ENCODE assay signal across 10 mouse cellular contexts in the genomic region with DNA sequence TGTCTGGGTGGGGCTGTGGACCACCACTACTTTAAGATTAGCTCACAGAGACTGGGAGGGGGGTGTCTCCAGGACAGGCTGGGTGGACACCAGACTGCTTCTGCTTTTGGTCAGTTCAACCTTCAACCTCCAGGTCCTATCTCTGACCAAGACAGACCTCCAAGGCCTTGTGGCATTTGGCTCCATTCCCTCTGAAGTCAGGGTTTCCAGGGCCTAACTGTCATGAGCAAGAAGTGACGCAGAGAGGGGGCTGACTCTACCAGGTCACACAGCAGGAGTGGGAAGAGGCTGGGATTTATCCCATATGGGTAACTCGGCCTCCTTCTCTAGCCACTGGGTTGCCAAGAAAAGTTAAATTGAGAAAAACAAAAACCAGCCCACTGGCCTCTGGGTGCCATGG. TPM values are rescaled to one million over a fixed set of nuclear protein-coding genes. Genes with fewer than 3 reads are reported as not detected.
DNase-seq lines count a peak whose midpoint lies in the region; ATAC-seq and TF ChIP-seq lines count a peak whose summit lies in the region.
"Had no signal": no experiment of that assay in that cellular context is flagged by ENCODE, and none has a peak within 500 bp of the region (broad histone marks: within the 10 kb centered on the region; RNA-seq: fewer than 3 reads in every experiment).

No protein-coding gene starts in this region.

- H3K4me3 ChIP-seq in heart, embryonic 15.5 days: no peak overlapping the region
- H3K4me3 ChIP-seq in bone marrow macrophage, adult 2 months (ENCODE audit: insufficient read depth, low read length): peak overlapping the region; percentile 94; the same call in 1 of the 2 replicates
- H3K4me3 ChIP-seq in hindbrain, postnatal 0 days (ENCODE audit: low read length): 0 out of 2 replicates have a peak overlapping the region, but pooled peaks have one; percentile 71
- H3K4me3 ChIP-seq in midbrain, embryonic 15.5 days: no peak overlapping the region

- no peaks in the 10 kb centered on the region for H3K9me3 ChIP-seq in heart, embryonic 15.5 days (replicated peaks)
- H3K9me3 ChIP-seq in hindbrain, postnatal 0 days (ENCODE audit: low read length): no peaks in the 10 kb centered on the region
- no peaks in the 10 kb centered on the region for H3K9me3 ChIP-seq in midbrain, embryonic 15.5 days

- DNase-seq in heart, adult 11 months: no peak
- DNase-seq in hindbrain, postnatal 0 days (ENCODE audit: low spot score): no peak
- DNase-seq in urinary bladder, postnatal 14 days (ENCODE audit: low spot score): no peak
- no peak for DNase-seq in MN1 (ENCODE audit: low spot score)
- no peak for DNase-seq in lung, postnatal 36 days

- no peaks in the 10 kb centered on the region for H3K27me3 ChIP-seq in heart, embryonic 15.5 days
- H3K27me3 ChIP-seq in hindbrain, postnatal 0 days (ENCODE audit: insufficient read depth, low read length): no peaks in the 10 kb centered on the region
- H3K27me3 ChIP-seq in midbrain, embryonic 15.5 days (replicated peaks): no peaks in the 10 kb centered on the region

- no peak for ATAC-seq in heart, embryonic 15.5 days (replicated peaks; ENCODE audit: insufficient number of reproducible peaks, insufficient read depth, low FRiP score, low read depth)
- ATAC-seq in hindbrain, postnatal 0 days: no peak
- ATAC-seq in midbrain, embryonic 15.5 days (replicated peaks): no peak

- peaks cover 27% of the 10 kb centered on the region for H3K4me1 ChIP-seq in heart, embryonic 15.5 days (replicated peaks)
- peaks cover 38% of the 10 kb centered on the region for H3K4me1 ChIP-seq in bone marrow macrophage, adult 2 months (ENCODE audit: control insufficient read depth, insufficient read depth, low read length)
- peaks cover 10% of the 10 kb centered on the region; the same call in 1 of the 2 replicates for H3K4me1 ChIP-seq in hindbrain, postnatal 0 days (ENCODE audit: insufficient read depth, low read length)
- peaks cover 25% of the 10 kb centered on the region for H3K4me1 ChIP-seq in midbrain, embryonic 15.5 days

- no peak for TF ChIP-seq CTCF in bone marrow macrophage, adult 2 months (IDR thresholded peaks at IDR 0.05; ENCODE audit: low read depth, low read length)
- TF ChIP-seq CTCF in hindbrain, postnatal 0 days (IDR thresholded peaks at IDR 0.05; ENCODE audit: low read depth): no peak

- H3K27ac ChIP-seq in heart, embryonic 15.5 days: no peak overlapping the region
- H3K27ac ChIP-seq in bone marrow macrophage, adult 2 months (ENCODE audit: insufficient read depth, low read depth, low read length): no peak overlapping the region
- H3K27ac ChIP-seq in hindbrain, postnatal 0 days: peak overlapping the region; percentile 77; the same call in 1 of the 2 replicates
- peak overlapping the region; percentile 77 for H3K27ac ChIP-seq in midbrain, embryonic 15.5 days

- peaks cover 29% of the 10 kb centered on the region for H3K36me3 ChIP-seq in heart, embryonic 15.5 days
- peaks cover 16% of the 10 kb centered on the region for H3K36me3 ChIP-seq in hindbrain, postnatal 0 days (ENCODE audit: insufficient read depth, low read length)
- H3K36me3 ChIP-seq in midbrain, embryonic 15.5 days (replicated peaks): no peaks in the 10 kb centered on the region

- H3K4me2 ChIP-seq in heart, embryonic 15.5 days: peak overlapping the region; percentile 96
- peak overlapping the region; percentile 81 for H3K4me2 ChIP-seq in hindbrain, postnatal 0 days (ENCODE audit: low read depth, low read length)
- peak overlapping the region; percentile 94 for H3K4me2 ChIP-seq in midbrain, embryonic 15.5 days

- peak overlapping the region; percentile 23 for H3K9ac ChIP-seq in heart, embryonic 15.5 days
- H3K9ac ChIP-seq in hindbrain, postnatal 0 days (replicated peaks; ENCODE audit: low read length): no peak overlapping the region
- H3K9ac ChIP-seq in midbrain, embryonic 15.5 days: no peak overlapping the region

- WGBS in heart, embryonic 15.5 days: 87% methylated on average over 2 of the region's 2 CpGs
- WGBS in hindbrain, postnatal 0 days: 25% methylated on average over 2 of the region's 2 CpGs
- WGBS in midbrain, embryonic 15.5 days: 70% methylated on average over 2 of the region's 2 CpGs

- TF ChIP-seq POLR2A in bone marrow macrophage, adult 2 months (IDR thresholded peaks at IDR 0.05; ENCODE audit: borderline replicate concordance, low read depth, low read length): no peak

RNA-seq across cellular contexts. Expression of a gene that starts 2.4 kb away (rescaled TPM):
- polyA plus RNA-seq in heart, embryonic 15.5 days (2015; fragmentation: Nextera tagmentation; extraction: Ambion mirVana): 32.2 and 36.3 TPM in 2 replicates
- polyA plus RNA-seq in bone marrow macrophage, adult 2 months (2012; ENCODE audit: insufficient read depth, insufficient read length, missing spikeins): 33.0 and 35.2 TPM in 2 replicates
- total RNA-seq in hindbrain, postnatal 0 days (2014; rRNA removed): 65.7 and 68.4 TPM in 2 replicates
- 44.2 and 56.5 TPM in 2 replicates for polyA plus RNA-seq in hindbrain, postnatal 0 days (2015; fragmentation: Nextera tagmentation; extraction: Ambion mirVana)
- polyA plus RNA-seq in midbrain, embryonic 15.5 days (2015; fragmentation: Nextera tagmentation; extraction: Ambion mirVana): 70.1 and 74.5 TPM in 2 replicates

RNA-seq across cellular contexts. Expression of a gene that starts 15.3 kb away (rescaled TPM):
- 256 and 281 TPM in 2 replicates for polyA plus RNA-seq in heart, embryonic 15.5 days (2015; fragmentation: Nextera tagmentation; extraction: Ambion mirVana)
- 62.3 and 65.9 TPM in 2 replicates for polyA plus RNA-seq in bone marrow macrophage, adult 2 months (2012; ENCODE audit: insufficient read depth, insufficient read length, missing spikeins)
- 301 and 453 TPM in 2 replicates for total RNA-seq in hindbrain, postnatal 0 days (2014; rRNA removed)
- 188 and 190 TPM in 2 replicates for polyA plus RNA-seq in hindbrain, postnatal 0 days (2015; fragmentation: Nextera tagmentation; extraction: Ambion mirVana)
- 175 and 193 TPM in 2 replicates for polyA plus RNA-seq in midbrain, embryonic 15.5 days (2015; fragmentation: Nextera tagmentation; extraction: Ambion mirVana)

RNA-seq across cellular contexts. Expression of a gene that starts 25.5 kb away (rescaled TPM):
- 0.89 and 1.3 TPM in 2 replicates for polyA plus RNA-seq in heart, embryonic 15.5 days (2015; fragmentation: Nextera tagmentation; extraction: Ambion mirVana)
- polyA plus RNA-seq in bone marrow macrophage, adult 2 months (2012; ENCODE audit: insufficient read depth, insufficient read length, missing spikeins): 3.3 and 4.9 TPM in 2 replicates
- total RNA-seq in hindbrain, postnatal 0 days (2014; rRNA removed): 1.7 TPM in 1 of 2 replicates, not detected in the other
- 0.25 and 0.41 TPM in 2 replicates for polyA plus RNA-seq in hindbrain, postnatal 0 days (2015; fragmentation: Nextera tagmentation; extraction: Ambion mirVana)
- polyA plus RNA-seq in midbrain, embryonic 15.5 days (2015; fragmentation: Nextera tagmentation; extraction: Ambion mirVana): 0.13 and 0.19 TPM in 2 replicates
- total RNA-seq: layer of hippocampus, postnatal 14 days; neutrophil, adult 5-6 weeks had no signal

RNA-seq across cellular contexts. Expression of a gene that starts 41.0 kb away (rescaled TPM):
- polyA plus RNA-seq in heart, embryonic 15.5 days (2015; fragmentation: Nextera tagmentation; extraction: Ambion mirVana): 79.8 and 89.0 TPM in 2 replicates
- 102 and 111 TPM in 2 replicates for polyA plus RNA-seq in bone marrow macrophage, adult 2 months (2012; ENCODE audit: insufficient read depth, insufficient read length, missing spikeins)
- total RNA-seq in hindbrain, postnatal 0 days (2014; rRNA removed): 486 and 650 TPM in 2 replicates
- polyA plus RNA-seq in hindbrain, postnatal 0 days (2015; fragmentation: Nextera tagmentation; extraction: Ambion mirVana): 90.4 and 96.3 TPM in 2 replicates
- polyA plus RNA-seq in midbrain, embryonic 15.5 days (2015; fragmentation: Nextera tagmentation; extraction: Ambion mirVana): 83.0 and 94.4 TPM in 2 replicates

RNA-seq across cellular contexts. Expression of a gene that starts 41.8 kb away (rescaled TPM):
- polyA plus RNA-seq in heart, embryonic 15.5 days (2015; fragmentation: Nextera tagmentation; extraction: Ambion mirVana): 1.4 and 3.4 TPM in 2 replicates
- 185 and 197 TPM in 2 replicates for polyA plus RNA-seq in bone marrow macrophage, adult 2 months (2012; ENCODE audit: insufficient read depth, insufficient read length, missing spikeins)
- total RNA-seq in hindbrain, postnatal 0 days (2014; rRNA removed): 0.65 and 3.3 TPM in 2 replicates
- polyA plus RNA-seq in hindbrain, postnatal 0 days (2015; fragmentation: Nextera tagmentation; extraction: Ambion mirVana): 1.3 and 1.5 TPM in 2 replicates
- 1.2 and 1.6 TPM in 2 replicates for polyA plus RNA-seq in midbrain, embryonic 15.5 days (2015; fragmentation: Nextera tagmentation; extraction: Ambion mirVana)

Comparison
In these comparisons a context has a peak if more than half of its experiments do, and no peak if none do; other contexts are left out.
1. H3K27ac ChIP-seq: peak in hindbrain, postnatal 0 days (single experiment) and midbrain, embryonic 15.5 days (single experiment); none in heart, embryonic 15.5 days (single experiment) and bone marrow macrophage, adult 2 months (single experiment).
2. H3K4me3 ChIP-seq: peak in bone marrow macrophage, adult 2 months (single experiment) and hindbrain, postnatal 0 days (single experiment); none in heart, embryonic 15.5 days (single experiment) and midbrain, embryonic 15.5 days (single experiment).
3. Peak in every context shown above with its lines, with median percentiles within 50 percentile points of each other: H3K4me2 ChIP-seq.